Mouse (Mus musculus) spleen, postnatal 14 days (tissue): ENCODE results near the gene Gm29644.
"Not testable (repeated sequence)": the region's sequence is repeated elsewhere in the genome, so short reads cannot be mapped to it uniquely, and the experiment has no call there.

ENCODE experiments used
- DNase-seq, 2 experiments: peaks; one replicate each; pipeline ENCODE4 v3.0.0; 2021 to 2022; ENCODE audit warnings: low spot score in 2 of 2

Gm29644 gene

DNA sequence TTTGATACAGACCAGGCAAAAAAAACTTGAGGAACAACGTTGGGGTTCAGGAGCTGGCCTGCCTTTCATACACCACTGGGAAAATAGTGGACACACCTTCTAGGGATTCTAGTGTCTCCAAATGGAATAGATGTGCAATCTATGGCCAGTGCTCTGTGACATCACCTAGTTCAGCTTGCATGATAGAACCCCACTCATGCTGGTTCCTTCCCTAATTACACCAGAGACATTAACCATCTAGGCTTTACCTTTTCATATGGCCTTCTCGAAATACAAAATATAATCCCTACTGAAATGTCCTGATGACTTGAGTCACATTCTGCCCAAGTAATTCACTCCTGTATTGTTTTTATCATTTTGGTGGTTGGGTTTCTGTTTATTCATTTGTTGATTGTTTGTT is at the start of gene Gm29644, which contains the start of gene Gm29423:
TSS of gene Gm29644 (minus strand) at position 157 of the 400 bp plus-strand sequence.
TSS of gene Gm29423 (minus strand) at position 101 of the 400 bp plus-strand sequence.
- DNase-seq, result not testable (repeated sequence)

DNA sequence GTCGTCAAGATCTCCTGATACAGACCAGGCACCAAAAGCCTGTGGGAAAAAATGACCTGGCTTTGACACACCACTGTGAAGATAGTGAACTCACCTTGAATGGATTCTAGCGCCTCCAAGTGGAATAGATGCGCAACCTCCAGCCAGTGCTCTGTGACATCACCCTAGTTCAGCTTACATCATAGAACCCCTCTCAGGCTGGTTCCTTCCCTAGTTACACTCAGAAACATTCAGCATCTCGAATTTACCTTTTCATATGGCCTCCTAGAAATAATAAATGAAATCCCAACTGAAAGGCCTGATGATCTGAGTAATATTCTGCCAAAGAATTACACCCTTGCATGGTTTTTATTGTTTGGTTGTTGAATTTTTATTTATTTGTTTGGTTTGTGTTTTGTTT is 29.6 kb downstream of the Gm29644 start, which contains the start of gene Gm21118:
TSS of gene Gm21118 (minus strand) at position 101 of the 400 bp plus-strand sequence.
- DNase-seq, result not testable (repeated sequence)
